Mouse (Mus musculus) limb, embryonic 12.5 days (tissue): ENCODE data around the gene Ergic1. TPM values are rescaled to one million over a fixed set of nuclear protein-coding genes. Genes with fewer than 3 reads are reported as not detected.

Experiments used
- ATAC-seq: fragments of 200-750 bp; cut with Nextera tagmentation; 2 replicates; pipeline ENCODE4 v1.8.0; 2017; ENCODE audit warnings: low read depth, moderate TSS enrichment; ENCODE audit not compliant: insufficient number of reproducible peaks, insufficient read depth, low FRiP score, low TSS enrichment
- H3K27ac ChIP-seq: fragments of 300-500 bp; sonication (generic); 2 replicates; pipeline ENCODE4 v1.5.1; 2016; ENCODE audit warnings: mild to moderate bottlenecking, moderate library complexity
- H3K27me3 ChIP-seq: fragments of 300-500 bp; sonication (generic); 2 replicates; pipeline ENCODE4 v1.6.1; 2016; ENCODE audit warnings: mild to moderate bottlenecking, moderate library complexity
- H3K36me3 ChIP-seq: fragments of 300-500 bp; sonication (generic); 2 replicates; pipeline ENCODE4 v1.6.1; 2016; ENCODE audit warnings: mild to moderate bottlenecking, moderate library complexity
- H3K4me1 ChIP-seq: fragments of 300-500 bp; sonication (generic); replicated peaks from 2 replicates; pipeline ENCODE4 v1.6.1; 2016
- H3K4me2 ChIP-seq: fragments of 300-500 bp; sonication (generic); 2 replicates; pipeline ENCODE4 v1.6.1; 2016; ENCODE audit warnings: mild to moderate bottlenecking, moderate library complexity
- H3K4me3 ChIP-seq: fragments of 300-500 bp; sonication (generic); replicated peaks from 2 replicates; pipeline ENCODE4 v1.5.1; 2016; ENCODE audit warnings: mild to moderate bottlenecking
- H3K9ac ChIP-seq: fragments of 300-500 bp; sonication (generic); replicated peaks from 2 replicates; pipeline ENCODE4 v1.6.1; 2016; ENCODE audit warnings: mild to moderate bottlenecking, moderate library complexity
- H3K9me3 ChIP-seq: fragments of 300-500 bp; sonication (generic); 2 replicates; pipeline ENCODE4 v1.6.1; 2016; ENCODE audit warnings: mild to moderate bottlenecking, moderate library complexity
- WGBS: fragments of 180-500 bp; shearing (Covaris S2); methylation state at CpG from one replicate; pipeline ENCODE4 v1.1.7; 2016; 5-methylcytosine and 5-hydroxymethylcytosine counted together
- polyA plus RNA-seq: library from polyadenylated mRNA; unstranded; fragments of >200 nt; fragmentation: Nextera tagmentation; extraction: Ambion mirVana; gene quantifications from 2 replicates; pipeline ENCODE4 v1.2.1, GENCODE M21; 2016

The Ergic1 gene
- polyA plus RNA-seq, 1 experiment from 2014 or later = 90.7 TPM

GRCm38 (mm10) chr17:26576833-26577232 lies 15.5 kb downstream of the Ergic1 start:
- H3K4me2 ChIP-seq = no peak overlapping the region
- H3K4me1 ChIP-seq = peaks cover 15% of the 10 kb centered on the region; the same call in 1 of the 2 replicates
- H3K27ac ChIP-seq = no peak overlapping the region
- no peak overlapping the region for H3K4me3 ChIP-seq
- 85% methylated on average over 7 of the region's 7 CpGs for WGBS
- no peaks in the 10 kb centered on the region for H3K9me3 ChIP-seq
- no peak overlapping the region for H3K9ac ChIP-seq
- no peaks in the 10 kb centered on the region for H3K27me3 ChIP-seq
- ATAC-seq = no peak
- peaks cover 74% of the 10 kb centered on the region for H3K36me3 ChIP-seq

- Histone ChIP-seq H3K27me3 (no peaks in the 10 kb centered on the region), H3K27ac (no peak overlapping the region), H3K36me3 (peaks cover 73% of the 10 kb centered on the region), H3K4me2 (no peak overlapping the region), H3K9ac (no peak overlapping the region), H3K4me3 (no peak overlapping the region), H3K4me1 (peaks cover 15% of the 10 kb centered on the region; the same call in 1 of the 2 replicates), H3K9me3 (no peaks in the 10 kb centered on the region)
- 79% methylated on average over 11 of the region's 11 CpGs for WGBS
- no peak for ATAC-seq
Measured at GRCm38 (mm10) chr17:26577309-26577708, 16.0 kb downstream of the Ergic1 start.

- peaks cover 76% of the 10 kb centered on the region for H3K36me3 ChIP-seq
Measured at GRCm38 (mm10) chr17:26578162-26578561, 16.9 kb downstream of the Ergic1 start.

GRCm38 (mm10) chr17:26578771-26579170 lies 17.5 kb downstream of the Ergic1 start:
- WGBS = 94% methylated on average over 11 of the region's 11 CpGs
- H3K27me3 ChIP-seq = no peaks in the 10 kb centered on the region
- no peaks in the 10 kb centered on the region for H3K9me3 ChIP-seq
- peaks cover 76% of the 10 kb centered on the region for H3K36me3 ChIP-seq
- no peak overlapping the region for H3K4me3 ChIP-seq
- no peak overlapping the region for H3K27ac ChIP-seq
- no peak overlapping the region for H3K4me2 ChIP-seq
- peaks cover 17% of the 10 kb centered on the region for H3K4me1 ChIP-seq
- ATAC-seq = no peak
- no peak overlapping the region for H3K9ac ChIP-seq

More at GRCm38 (mm10) chr17:26578162-26578561, 16.9 kb downstream of the Ergic1 start:
- no peaks in the 10 kb centered on the region for H3K27me3 ChIP-seq
- ATAC-seq = no peak
- no peaks in the 10 kb centered on the region for H3K9me3 ChIP-seq
- H3K27ac ChIP-seq = no peak overlapping the region
- peaks cover 15% of the 10 kb centered on the region; the same call in 1 of the 2 replicates for H3K4me1 ChIP-seq
- WGBS = 84% methylated on average over 7 of the region's 7 CpGs
- H3K9ac ChIP-seq = no peak overlapping the region
- H3K4me2 ChIP-seq = no peak overlapping the region
- H3K4me3 ChIP-seq = no peak overlapping the region

GRCm38 (mm10) chr17:26579396-26579795 lies 18.1 kb downstream of the Ergic1 start:
- Histone ChIP-seq H3K9ac (no peak overlapping the region), H3K27ac (no peak overlapping the region), H3K4me1 (peaks cover 22% of the 10 kb centered on the region), H3K27me3 (no peaks in the 10 kb centered on the region), H3K36me3 (peaks cover 72% of the 10 kb centered on the region), H3K4me2 (no peak overlapping the region), H3K4me3 (no peak overlapping the region), H3K9me3 (no peaks in the 10 kb centered on the region)
- no peak for ATAC-seq
- 77% methylated on average over 6 of the region's 6 CpGs for WGBS

- no peak for ATAC-seq
- Histone ChIP-seq H3K27ac (no peak overlapping the region), H3K27me3 (no peaks in the 10 kb centered on the region), H3K4me2 (no peak overlapping the region), H3K9me3 (no peaks in the 10 kb centered on the region), H3K4me3 (no peak overlapping the region), H3K9ac (no peak overlapping the region), H3K36me3 (peaks cover 64% of the 10 kb centered on the region), H3K4me1 (peaks cover 23% of the 10 kb centered on the region)
- 96% methylated on average over 3 of the region's 3 CpGs for WGBS
Measured at GRCm38 (mm10) chr17:26580873-26581401, 19.6 kb downstream of the Ergic1 start.

- 95% methylated on average over 5 of the region's 5 CpGs for WGBS
- H3K9me3 ChIP-seq = no peaks in the 10 kb centered on the region
- H3K4me2 ChIP-seq = no peak overlapping the region
- H3K36me3 ChIP-seq = peaks cover 62% of the 10 kb centered on the region
- H3K4me3 ChIP-seq = no peak overlapping the region
- H3K4me1 ChIP-seq = peaks cover 16% of the 10 kb centered on the region
- H3K27ac ChIP-seq = no peak overlapping the region
- no peaks in the 10 kb centered on the region for H3K27me3 ChIP-seq
- H3K9ac ChIP-seq = no peak overlapping the region
- ATAC-seq = no peak
Measured at GRCm38 (mm10) chr17:26582297-26582696, 21.0 kb downstream of the Ergic1 start.

GRCm38 (mm10) chr17:26583056-26583455 lies 21.8 kb downstream of the Ergic1 start:
- Histone ChIP-seq H3K27me3 (no peaks in the 10 kb centered on the region), H3K4me2 (no peak overlapping the region), H3K27ac (0 out of 2 replicates have a peak overlapping the region, but pooled peaks have one; percentile 18), H3K4me1 (peaks cover 16% of the 10 kb centered on the region), H3K4me3 (no peak overlapping the region), H3K36me3 (peaks cover 64% of the 10 kb centered on the region), H3K9ac (no peak overlapping the region), H3K9me3 (no peaks in the 10 kb centered on the region)
- 94% methylated on average over 9 of the region's 9 CpGs for WGBS
- ATAC-seq = no peak

GRCm38 (mm10) chr17:26583606-26584005 lies 22.3 kb downstream of the Ergic1 start:
- Histone ChIP-seq H3K27ac (no peak overlapping the region), H3K27me3 (no peaks in the 10 kb centered on the region), H3K9me3 (no peaks in the 10 kb centered on the region), H3K36me3 (peaks cover 64% of the 10 kb centered on the region), H3K4me1 (peaks cover 13% of the 10 kb centered on the region), H3K4me3 (no peak overlapping the region), H3K4me2 (no peak overlapping the region), H3K9ac (no peak overlapping the region)
- ATAC-seq = no peak
- 91% methylated on average over 6 of the region's 6 CpGs for WGBS

GRCm38 (mm10) chr17:26584063-26584462 lies 22.8 kb downstream of the Ergic1 start:
- WGBS = 75% methylated on average over 4 of the region's 4 CpGs
- Histone ChIP-seq H3K36me3 (peaks cover 66% of the 10 kb centered on the region), H3K27ac (peak overlapping the region; percentile 62; the same call in 1 of the 2 replicates), H3K27me3 (no peaks in the 10 kb centered on the region), H3K9ac (no peak overlapping the region), H3K4me1 (peaks cover 12% of the 10 kb centered on the region), H3K4me3 (no peak overlapping the region), H3K4me2 (no peak overlapping the region), H3K9me3 (no peaks in the 10 kb centered on the region)
- no peak for ATAC-seq

GRCm38 (mm10) chr17:26584558-26585136 lies 23.4 kb downstream of the Ergic1 start:
- 72% methylated on average over 15 of the region's 15 CpGs for WGBS
- H3K4me3 ChIP-seq = no peak overlapping the region
- H3K9ac ChIP-seq = no peak overlapping the region
- ATAC-seq = no peak
- peaks cover 12% of the 10 kb centered on the region for H3K4me1 ChIP-seq
- no peaks in the 10 kb centered on the region for H3K9me3 ChIP-seq
- peak overlapping the region; percentile 62 for H3K27ac ChIP-seq
- H3K27me3 ChIP-seq = no peaks in the 10 kb centered on the region
- H3K4me2 ChIP-seq = no peak overlapping the region
- H3K36me3 ChIP-seq = peaks cover 66% of the 10 kb centered on the region
